10 mouse cellular contexts compared by ENCODE assay signal in genomic region chr19:47446130-47446529, GRCm38 (mm10). TPM values are rescaled to one million over a fixed set of nuclear protein-coding genes. Genes with fewer than 3 reads are reported as not detected.
DNase-seq lines count a peak whose midpoint lies in the region; ATAC-seq and TF ChIP-seq lines count a peak whose summit lies in the region.
"Had no signal": no experiment of that assay in that cellular context is flagged by ENCODE, and none has a peak within 500 bp of the region (broad histone marks: within the 10 kb centered on the region; RNA-seq: fewer than 3 reads in every experiment).

No protein-coding gene starts in this region.

- TF ChIP-seq CTCF in forebrain, postnatal 0 days (IDR thresholded peaks at IDR 0.05; ENCODE audit: low read depth): no peak

- no peaks in the 10 kb centered on the region for H3K27me3 ChIP-seq in forebrain, embryonic 12.5 days
- no peaks in the 10 kb centered on the region for H3K27me3 ChIP-seq in forebrain, postnatal 0 days (ENCODE audit: insufficient read depth, low read length)
- H3K27me3 ChIP-seq in neural tube, embryonic 13.5 days: peaks cover 4% of the 10 kb centered on the region; the same call in 1 of the 2 replicates
- H3K27me3 ChIP-seq in neural tube, embryonic 15.5 days (replicated peaks): no peaks in the 10 kb centered on the region
- H3K27me3 ChIP-seq in liver, embryonic 13.5 days: no peaks in the 10 kb centered on the region
- H3K27me3 ChIP-seq in stomach, embryonic 15.5 days (replicated peaks): no peaks in the 10 kb centered on the region
- no peaks in the 10 kb centered on the region for H3K27me3 ChIP-seq in midbrain, embryonic 11.5 days (ENCODE audit: control insufficient read depth, insufficient read depth, low read length)
- no peaks in the 10 kb centered on the region for H3K27me3 ChIP-seq in midbrain, embryonic 16.5 days (ENCODE audit: control insufficient read depth, insufficient read depth, low read depth, low read length)
- H3K27me3 ChIP-seq: embryonic facial prominence, embryonic 12.5 days; kidney, embryonic 15.5 days had no signal

- H3K27ac ChIP-seq in forebrain, embryonic 12.5 days: 0 out of 2 replicates have a peak overlapping the region, but pooled peaks have one; percentile 42
- H3K27ac ChIP-seq in forebrain, postnatal 0 days (ENCODE audit: low read depth, low read length): no peak overlapping the region
- H3K27ac ChIP-seq in neural tube, embryonic 13.5 days (replicated peaks): peak overlapping the region; percentile 52
- H3K27ac ChIP-seq in neural tube, embryonic 15.5 days (replicated peaks): no peak overlapping the region; the same call in 1 of the 2 replicates
- H3K27ac ChIP-seq in liver, embryonic 13.5 days: peak overlapping the region; percentile 65
- peak overlapping the region; percentile 49; the same call in 1 of the 2 replicates for H3K27ac ChIP-seq in stomach, embryonic 15.5 days
- no peak overlapping the region for H3K27ac ChIP-seq in midbrain, embryonic 11.5 days (ENCODE audit: low read depth, low read length)
- no peak overlapping the region for H3K27ac ChIP-seq in midbrain, embryonic 16.5 days (ENCODE audit: low read length)
- H3K27ac ChIP-seq: embryonic facial prominence, embryonic 12.5 days had no signal

- H3K9ac ChIP-seq in forebrain, embryonic 12.5 days: no peak overlapping the region
- no peak overlapping the region for H3K9ac ChIP-seq in forebrain, postnatal 0 days
- H3K9ac ChIP-seq in neural tube, embryonic 13.5 days: no peak overlapping the region
- H3K9ac ChIP-seq in neural tube, embryonic 15.5 days (replicated peaks): no peak overlapping the region
- no peak overlapping the region for H3K9ac ChIP-seq in liver, embryonic 13.5 days
- no peak overlapping the region for H3K9ac ChIP-seq in stomach, embryonic 15.5 days
- no peak overlapping the region for H3K9ac ChIP-seq in midbrain, embryonic 11.5 days (ENCODE audit: low read length)
- H3K9ac ChIP-seq in midbrain, embryonic 16.5 days (ENCODE audit: low read depth, low read length): no peak overlapping the region
- H3K9ac ChIP-seq: embryonic facial prominence, embryonic 12.5 days; kidney, embryonic 15.5 days had no signal

- no peak overlapping the region for H3K4me3 ChIP-seq in forebrain, embryonic 12.5 days (replicated peaks)
- no peak overlapping the region for H3K4me3 ChIP-seq in forebrain, postnatal 0 days (ENCODE audit: low read depth, low read length)
- H3K4me3 ChIP-seq in neural tube, embryonic 13.5 days: no peak overlapping the region
- H3K4me3 ChIP-seq in neural tube, embryonic 15.5 days (replicated peaks): no peak overlapping the region
- no peak overlapping the region for H3K4me3 ChIP-seq in liver, embryonic 13.5 days (replicated peaks)
- no peak overlapping the region for H3K4me3 ChIP-seq in stomach, embryonic 15.5 days (replicated peaks)
- no peak overlapping the region for H3K4me3 ChIP-seq in midbrain, embryonic 11.5 days (ENCODE audit: low read depth, low read length)
- H3K4me3 ChIP-seq in midbrain, embryonic 16.5 days (ENCODE audit: low read depth, low read length): no peak overlapping the region
- H3K4me3 ChIP-seq: embryonic facial prominence, embryonic 12.5 days; kidney, embryonic 15.5 days had no signal

- ATAC-seq in forebrain, embryonic 12.5 days (ENCODE audit: low FRiP score): no peak
- ATAC-seq in forebrain, postnatal 0 days: no peak
- ATAC-seq in neural tube, embryonic 13.5 days (ENCODE audit: low read depth): no peak
- ATAC-seq in neural tube, embryonic 15.5 days (ENCODE audit: low FRiP score): no peak
- ATAC-seq in liver, embryonic 13.5 days (ENCODE audit: low read depth): no peak
- 0 out of 2 replicates have a peak, but pooled peaks have one; percentile 38 for ATAC-seq in stomach, embryonic 15.5 days (ENCODE audit: insufficient read depth, low FRiP score, low read depth)
- ATAC-seq in midbrain, embryonic 11.5 days (ENCODE audit: low FRiP score): no peak
- no peak for ATAC-seq in midbrain, embryonic 16.5 days

- H3K9me3 ChIP-seq in forebrain, embryonic 12.5 days: no peaks in the 10 kb centered on the region
- H3K9me3 ChIP-seq in forebrain, postnatal 0 days (ENCODE audit: low read length): no peaks in the 10 kb centered on the region
- no peaks in the 10 kb centered on the region for H3K9me3 ChIP-seq in neural tube, embryonic 13.5 days
- H3K9me3 ChIP-seq in neural tube, embryonic 15.5 days (replicated peaks): no peaks in the 10 kb centered on the region
- no peaks in the 10 kb centered on the region for H3K9me3 ChIP-seq in liver, embryonic 13.5 days (replicated peaks)
- H3K9me3 ChIP-seq in stomach, embryonic 15.5 days: no peaks in the 10 kb centered on the region
- no peaks in the 10 kb centered on the region for H3K9me3 ChIP-seq in midbrain, embryonic 11.5 days (ENCODE audit: control insufficient read depth, low read length)
- H3K9me3 ChIP-seq in midbrain, embryonic 16.5 days (replicated peaks; ENCODE audit: control insufficient read depth, low read length, poor library complexity, severe bottlenecking): no peaks in the 10 kb centered on the region
- H3K9me3 ChIP-seq: embryonic facial prominence, embryonic 12.5 days; kidney, embryonic 15.5 days had no signal

- DNase-seq in forebrain, postnatal 0 days: no peak
- DNase-seq in liver, embryonic 13.5 days: no peak
- DNase-seq in midbrain, embryonic 11.5 days (ENCODE audit: low spot score, missing footprints): no peak

- H3K4me1 ChIP-seq in forebrain, embryonic 12.5 days: peaks cover 74% of the 10 kb centered on the region
- H3K4me1 ChIP-seq in forebrain, postnatal 0 days (ENCODE audit: insufficient read depth): no peaks in the 10 kb centered on the region; the same call in 1 of the 2 replicates
- peaks cover 84% of the 10 kb centered on the region for H3K4me1 ChIP-seq in neural tube, embryonic 13.5 days (replicated peaks)
- peaks cover 64% of the 10 kb centered on the region for H3K4me1 ChIP-seq in neural tube, embryonic 15.5 days
- H3K4me1 ChIP-seq in liver, embryonic 13.5 days (replicated peaks): peaks cover 93% of the 10 kb centered on the region
- H3K4me1 ChIP-seq in stomach, embryonic 15.5 days: peaks cover 76% of the 10 kb centered on the region
- peaks cover 19% of the 10 kb centered on the region for H3K4me1 ChIP-seq in midbrain, embryonic 11.5 days (ENCODE audit: control insufficient read depth, insufficient read depth, low read length)
- peaks cover 18% of the 10 kb centered on the region for H3K4me1 ChIP-seq in midbrain, embryonic 16.5 days (ENCODE audit: control insufficient read depth, insufficient read depth, low read length)

- 80% methylated on average over 9 of the region's 9 CpGs for WGBS in forebrain, embryonic 12.5 days
- 76% methylated on average over 9 of the region's 9 CpGs for WGBS in forebrain, postnatal 0 days
- WGBS in neural tube, embryonic 13.5 days: 87% methylated on average over 9 of the region's 9 CpGs
- WGBS in neural tube, embryonic 15.5 days: 79% methylated on average over 9 of the region's 9 CpGs
- 55% methylated on average over 9 of the region's 9 CpGs for WGBS in liver, embryonic 13.5 days (ENCODE audit: insufficient replicate concordance)
- 48% methylated on average over 9 of the region's 9 CpGs for WGBS in stomach, embryonic 15.5 days
- 81% methylated on average over 9 of the region's 9 CpGs for WGBS in midbrain, embryonic 11.5 days
- WGBS in midbrain, embryonic 16.5 days: 83% methylated on average over 9 of the region's 9 CpGs

- H3K36me3 ChIP-seq in forebrain, embryonic 12.5 days (replicated peaks): no peaks in the 10 kb centered on the region
- H3K36me3 ChIP-seq in forebrain, postnatal 0 days (ENCODE audit: insufficient read depth): no peaks in the 10 kb centered on the region
- H3K36me3 ChIP-seq in neural tube, embryonic 13.5 days: no peaks in the 10 kb centered on the region
- no peaks in the 10 kb centered on the region for H3K36me3 ChIP-seq in neural tube, embryonic 15.5 days
- no peaks in the 10 kb centered on the region for H3K36me3 ChIP-seq in liver, embryonic 13.5 days
- H3K36me3 ChIP-seq in stomach, embryonic 15.5 days: no peaks in the 10 kb centered on the region
- no peaks in the 10 kb centered on the region for H3K36me3 ChIP-seq in midbrain, embryonic 11.5 days (ENCODE audit: control insufficient read depth, insufficient read depth, low read length)
- H3K36me3 ChIP-seq in midbrain, embryonic 16.5 days (ENCODE audit: control insufficient read depth, insufficient read depth, low read length): no peaks in the 10 kb centered on the region
- H3K36me3 ChIP-seq: embryonic facial prominence, embryonic 12.5 days; kidney, embryonic 15.5 days had no signal

- no peak overlapping the region for H3K4me2 ChIP-seq in forebrain, embryonic 12.5 days
- no peak overlapping the region for H3K4me2 ChIP-seq in forebrain, postnatal 0 days (ENCODE audit: low read depth)
- H3K4me2 ChIP-seq in neural tube, embryonic 13.5 days: 0 out of 2 replicates have a peak overlapping the region, but pooled peaks have one; percentile 25
- no peak overlapping the region for H3K4me2 ChIP-seq in neural tube, embryonic 15.5 days
- peak overlapping the region; percentile 22; the same call in 1 of the 2 replicates for H3K4me2 ChIP-seq in liver, embryonic 13.5 days
- H3K4me2 ChIP-seq in stomach, embryonic 15.5 days: peak overlapping the region; percentile 36
- no peak overlapping the region for H3K4me2 ChIP-seq in midbrain, embryonic 11.5 days
- no peak overlapping the region for H3K4me2 ChIP-seq in midbrain, embryonic 16.5 days (ENCODE audit: low read length)
- H3K4me2 ChIP-seq: embryonic facial prominence, embryonic 12.5 days; kidney, embryonic 15.5 days had no signal

RNA-seq across cellular contexts. Expression of gene Sh3pxd2a, which starts 18.1 kb away (rescaled TPM):
- 3.7 TPM in 2 replicates for polyA plus RNA-seq in forebrain, embryonic 12.5 days (2016; fragmentation: Nextera tagmentation; extraction: Ambion mirVana)
- total RNA-seq in forebrain, postnatal 0 days (2014; rRNA removed): 16.1 and 20.8 TPM in 2 replicates
- polyA plus RNA-seq in forebrain, postnatal 0 days (2015; fragmentation: Nextera tagmentation; extraction: Ambion mirVana): 0.98 and 1.2 TPM in 2 replicates
- polyA plus RNA-seq in neural tube, embryonic 13.5 days (2015; fragmentation: Nextera tagmentation; extraction: Ambion mirVana): 3.2 and 5.0 TPM in 2 replicates
- polyA plus RNA-seq in neural tube, embryonic 15.5 days (2015; fragmentation: Nextera tagmentation; extraction: Ambion mirVana): 2.2 and 3.3 TPM in 2 replicates
- 0.54 and 0.62 TPM in 2 replicates for polyA plus RNA-seq in liver, embryonic 13.5 days (2015; fragmentation: Nextera tagmentation; extraction: Ambion mirVana)
- 6.8 and 6.9 TPM in 2 replicates for polyA plus RNA-seq in stomach, embryonic 15.5 days (2015; fragmentation: Nextera tagmentation; extraction: Ambion mirVana)
- 4.0 and 4.1 TPM in 2 replicates for polyA plus RNA-seq in midbrain, embryonic 11.5 days (2014; fragmentation: Nextera tagmentation; extraction: Ambion mirVana)
- 1.5 and 1.8 TPM in 2 replicates for polyA plus RNA-seq in midbrain, embryonic 16.5 days (2015; fragmentation: Nextera tagmentation; extraction: Ambion mirVana)

Comparison
In these comparisons a context has a peak if more than half of its experiments do, and no peak if none do; other contexts are left out.
1. H3K27ac ChIP-seq: peak in forebrain, embryonic 12.5 days (single experiment), neural tube, embryonic 13.5 days (single experiment), liver, embryonic 13.5 days (single experiment) and stomach, embryonic 15.5 days (single experiment); none in forebrain, postnatal 0 days (single experiment), neural tube, embryonic 15.5 days (single experiment), midbrain, embryonic 11.5 days (single experiment) and midbrain, embryonic 16.5 days (single experiment).
2. H3K4me2 ChIP-seq: peak in neural tube, embryonic 13.5 days (single experiment), liver, embryonic 13.5 days (single experiment) and stomach, embryonic 15.5 days (single experiment); none in forebrain, embryonic 12.5 days (single experiment), forebrain, postnatal 0 days (single experiment), neural tube, embryonic 15.5 days (single experiment), midbrain, embryonic 11.5 days (single experiment) and midbrain, embryonic 16.5 days (single experiment).